Mouse (Mus musculus): ENCODE measurements at regions not wholly inside any gene's neighbourhood (a gene's known extent, or its start where the extent isn't known, plus 50 kb on each side); places are given as distances from the start of the nearest gene placed in this dataset.

- WGBS (ENCODE audit: insufficient replicate concordance): 24% methylated on average over 1 of the region's 1 CpGs
- no peak overlapping the region for H3K9ac ChIP-seq
These were observed 462.3 kb upstream of the Mef2c start for GRCm38 (mm10) chr13:83041506-83041905.

GRCm38 (mm10) chr13:83045516-83045915, 458.3 kb upstream of the Mef2c start:
- no peak for ATAC-seq
- Histone ChIP-seq H3K27ac (no peak overlapping the region), H3K4me2 (no peak overlapping the region), H3K27me3 (replicated peaks) (no peaks in the 10 kb centered on the region), H3K36me3 (no peaks in the 10 kb centered on the region), H3K4me1 (no peaks in the 10 kb centered on the region), H3K4me3 (no peak overlapping the region), H3K9ac (no peak overlapping the region), H3K9me3 (replicated peaks) (no peaks in the 10 kb centered on the region)
- 75% methylated on average over 6 of the region's 6 CpGs for WGBS (ENCODE audit: insufficient replicate concordance)

More at GRCm38 (mm10) chr13:83041506-83041905, 462.3 kb upstream of the Mef2c start:
- Histone ChIP-seq H3K36me3 (no peaks in the 10 kb centered on the region), H3K4me2 (no peak overlapping the region), H3K27ac (no peak overlapping the region), H3K9me3 (replicated peaks) (no peaks in the 10 kb centered on the region), H3K27me3 (replicated peaks) (no peaks in the 10 kb centered on the region), H3K4me1 (no peaks in the 10 kb centered on the region), H3K4me3 (no peak overlapping the region)
- ATAC-seq: no peak

GRCm38 (mm10) chr13:83045970-83046369, 457.9 kb upstream of the Mef2c start:
- Histone ChIP-seq H3K4me2 (no peak overlapping the region), H3K27me3 (replicated peaks) (no peaks in the 10 kb centered on the region), H3K4me3 (no peak overlapping the region), H3K4me1 (no peaks in the 10 kb centered on the region), H3K9me3 (replicated peaks) (no peaks in the 10 kb centered on the region), H3K27ac (no peak overlapping the region), H3K9ac (no peak overlapping the region), H3K36me3 (no peaks in the 10 kb centered on the region)
- no peak for ATAC-seq
- 49% methylated on average over 2 of the region's 2 CpGs for WGBS (ENCODE audit: insufficient replicate concordance)

GRCm38 (mm10) chr13:83046571-83047123, 457.2 kb upstream of the Mef2c start:
- Histone ChIP-seq H3K36me3 (no peaks in the 10 kb centered on the region), H3K27ac (no peak overlapping the region), H3K9ac (no peak overlapping the region), H3K4me2 (no peak overlapping the region), H3K4me3 (no peak overlapping the region), H3K27me3 (replicated peaks) (no peaks in the 10 kb centered on the region), H3K4me1 (no peaks in the 10 kb centered on the region), H3K9me3 (replicated peaks) (no peaks in the 10 kb centered on the region)
- ATAC-seq: no peak
- WGBS (ENCODE audit: insufficient replicate concordance): 25% methylated on average over 4 of the region's 4 CpGs

GRCm38 (mm10) chr13:83055865-83056264, 448.0 kb upstream of the Mef2c start:
- 25% methylated on average over 2 of the region's 2 CpGs for WGBS (ENCODE audit: insufficient replicate concordance)

GRCm38 (mm10) chr13:83056415-83056814, 447.4 kb upstream of the Mef2c start:
- Histone ChIP-seq H3K36me3 (no peaks in the 10 kb centered on the region), H3K4me1 (no peaks in the 10 kb centered on the region), H3K4me2 (no peak overlapping the region), H3K27me3 (replicated peaks) (no peaks in the 10 kb centered on the region), H3K27ac (no peak overlapping the region), H3K4me3 (no peak overlapping the region), H3K9ac (no peak overlapping the region), H3K9me3 (replicated peaks) (no peaks in the 10 kb centered on the region)
- no peak for ATAC-seq
- 69% methylated on average over 2 of the region's 2 CpGs for WGBS (ENCODE audit: insufficient replicate concordance)

More at GRCm38 (mm10) chr13:83055865-83056264, 448.0 kb upstream of the Mef2c start:
- no peaks in the 10 kb centered on the region for H3K27me3 ChIP-seq (replicated peaks)
- no peak overlapping the region for H3K27ac ChIP-seq
- H3K4me2 ChIP-seq: no peak overlapping the region
- no peak overlapping the region for H3K9ac ChIP-seq
- H3K36me3 ChIP-seq: no peaks in the 10 kb centered on the region
- no peaks in the 10 kb centered on the region for H3K9me3 ChIP-seq (replicated peaks)
- H3K4me1 ChIP-seq: no peaks in the 10 kb centered on the region
- H3K4me3 ChIP-seq: no peak overlapping the region
- no peak for ATAC-seq

- ATAC-seq: no peak
- Histone ChIP-seq H3K4me2 (no peak overlapping the region), H3K4me1 (no peaks in the 10 kb centered on the region), H3K9ac (no peak overlapping the region), H3K27ac (no peak overlapping the region), H3K36me3 (no peaks in the 10 kb centered on the region), H3K4me3 (no peak overlapping the region), H3K27me3 (replicated peaks) (no peaks in the 10 kb centered on the region), H3K9me3 (replicated peaks) (no peaks in the 10 kb centered on the region)
- 38% methylated on average over 5 of the region's 5 CpGs for WGBS (ENCODE audit: insufficient replicate concordance)
These were observed 439.1 kb upstream of the Mef2c start for GRCm38 (mm10) chr13:83064727-83065126.

- H3K9me3 ChIP-seq (replicated peaks): no peaks in the 10 kb centered on the region
- WGBS (ENCODE audit: insufficient replicate concordance): 61% methylated on average over 3 of the region's 3 CpGs
- H3K4me3 ChIP-seq: no peak overlapping the region
- H3K36me3 ChIP-seq: no peaks in the 10 kb centered on the region
- no peak overlapping the region for H3K9ac ChIP-seq
- ATAC-seq: no peak
- no peaks in the 10 kb centered on the region for H3K27me3 ChIP-seq (replicated peaks)
- no peak overlapping the region for H3K27ac ChIP-seq
- no peaks in the 10 kb centered on the region for H3K4me1 ChIP-seq
- H3K4me2 ChIP-seq: no peak overlapping the region
These were observed 438.6 kb upstream of the Mef2c start for GRCm38 (mm10) chr13:83065201-83065600.

GRCm38 (mm10) chr13:83066115-83066753, 437.6 kb upstream of the Mef2c start:
- 36% methylated on average over 8 of the region's 8 CpGs for WGBS (ENCODE audit: insufficient replicate concordance)
- Histone ChIP-seq H3K9me3 (replicated peaks) (no peaks in the 10 kb centered on the region), H3K27ac (no peak overlapping the region), H3K9ac (no peak overlapping the region), H3K4me3 (no peak overlapping the region), H3K4me2 (no peak overlapping the region), H3K4me1 (no peaks in the 10 kb centered on the region), H3K36me3 (no peaks in the 10 kb centered on the region), H3K27me3 (replicated peaks) (no peaks in the 10 kb centered on the region)
- ATAC-seq: no peak

GRCm38 (mm10) chr13:83067496-83067895, 436.3 kb upstream of the Mef2c start:
- Histone ChIP-seq H3K4me3 (no peak overlapping the region), H3K27me3 (replicated peaks) (no peaks in the 10 kb centered on the region), H3K4me1 (no peaks in the 10 kb centered on the region), H3K4me2 (no peak overlapping the region), H3K9ac (no peak overlapping the region), H3K36me3 (no peaks in the 10 kb centered on the region), H3K9me3 (replicated peaks) (no peaks in the 10 kb centered on the region), H3K27ac (no peak overlapping the region)
- ATAC-seq: no peak
- 45% methylated on average over 2 of the region's 2 CpGs for WGBS (ENCODE audit: insufficient replicate concordance)

- H3K4me3 ChIP-seq: no peak overlapping the region
- H3K9me3 ChIP-seq (replicated peaks): no peaks in the 10 kb centered on the region
- no peaks in the 10 kb centered on the region for H3K36me3 ChIP-seq
- no peaks in the 10 kb centered on the region for H3K27me3 ChIP-seq (replicated peaks)
- H3K9ac ChIP-seq: no peak overlapping the region
- H3K4me1 ChIP-seq: no peaks in the 10 kb centered on the region
- WGBS (ENCODE audit: insufficient replicate concordance): 54% methylated on average over 1 of the region's 1 CpGs
- no peak overlapping the region for H3K27ac ChIP-seq
- no peak for ATAC-seq
- H3K4me2 ChIP-seq: no peak overlapping the region
These were observed 435.2 kb upstream of the Mef2c start for GRCm38 (mm10) chr13:83068588-83068987.

GRCm38 (mm10) chr13:83069293-83069692, 434.5 kb upstream of the Mef2c start:
- Histone ChIP-seq H3K9ac (no peak overlapping the region), H3K4me3 (no peak overlapping the region), H3K27ac (no peak overlapping the region), H3K4me1 (no peaks in the 10 kb centered on the region), H3K27me3 (replicated peaks) (no peaks in the 10 kb centered on the region), H3K4me2 (no peak overlapping the region), H3K36me3 (no peaks in the 10 kb centered on the region), H3K9me3 (replicated peaks) (no peaks in the 10 kb centered on the region)
- ATAC-seq: no peak

GRCm38 (mm10) chr13:83072073-83072472, 431.8 kb upstream of the Mef2c start:
- Histone ChIP-seq H3K9ac (no peak overlapping the region), H3K9me3 (replicated peaks) (no peaks in the 10 kb centered on the region), H3K4me3 (no peak overlapping the region), H3K27me3 (replicated peaks) (no peaks in the 10 kb centered on the region), H3K27ac (no peak overlapping the region), H3K4me2 (no peak overlapping the region), H3K4me1 (no peaks in the 10 kb centered on the region), H3K36me3 (no peaks in the 10 kb centered on the region)
- WGBS (ENCODE audit: insufficient replicate concordance): 9% methylated on average over 3 of the region's 3 CpGs
- no peak for ATAC-seq

Data from liver, embryonic 12.5 days (tissue).